Mouse (Mus musculus) bone marrow macrophage, adult 2 months (primary cell): ENCODE data around the gene Gm7145. TPM values are rescaled to one million over a fixed set of nuclear protein-coding genes. Genes with fewer than 3 reads are reported as not detected.
"Not testable (repeated sequence)": the region's sequence is repeated elsewhere in the genome, so short reads cannot be mapped to it uniquely, and the experiment has no call there.

Experiments
- H3K27ac ChIP-seq: 2 replicates; pipeline ENCODE4 v1.5.1; 2012; ENCODE audit warnings: low read depth, low read length; ENCODE audit not compliant: insufficient read depth
- H3K4me1 ChIP-seq: 2 replicates; pipeline ENCODE4 v1.6.1; 2012; ENCODE audit warnings: low read length; ENCODE audit not compliant: control insufficient read depth, insufficient read depth
- H3K4me3 ChIP-seq: 2 replicates; pipeline ENCODE4 v1.5.1; 2012; ENCODE audit warnings: mild to moderate bottlenecking, low read length, moderate library complexity; ENCODE audit not compliant: insufficient read depth
- CTCF ChIP-seq: IDR thresholded peaks from 2 replicates; pipeline ENCODE4 v1.5.1; 2012; ENCODE audit warnings: low read depth, mild to moderate bottlenecking, low read length, moderate library complexity
- POLR2A ChIP-seq: IDR thresholded peaks from 2 replicates; pipeline ENCODE4 v1.6.1; 2012; ENCODE audit warnings: mild to moderate bottlenecking, low read depth, low read length, borderline replicate concordance
- polyA plus RNA-seq: library from polyadenylated mRNA; stranded (reverse); fragments of >200 nt; gene quantifications from 2 replicates; pipeline ENCODE4 v1.2.4, GENCODE M21; 2012; ENCODE audit not compliant: missing spikeins, insufficient read depth, insufficient read length

Gene Gm7145
- polyA plus RNA-seq, result not detected in 2 replicates

GRCm38 (mm10) chr1:117965639-117966038 lies at the start of gene Gm7145:
Gene Gm7145, plus strand, starts transcription at chr1:117965939.
- Histone ChIP-seq H3K4me1 (no peaks in the 10 kb centered on the region), H3K27ac (no peak within 1 kb of the TSS), H3K4me3 (no peak within 1 kb of the TSS)
- TF ChIP-seq CTCF (no peak), POLR2A (no peak)

- H3K27ac ChIP-seq, H3K4me3 ChIP-seq, H3K4me1 ChIP-seq: not testable (repeated sequence)
Observed at GRCm38 (mm10) chr1:117927715-117928114, 38.0 kb upstream of the Gm7145 start, which contains the start of gene Gm28168. Gene Gm28168, plus strand, starts transcription at chr1:117928015.

GRCm38 (mm10) chr1:118003876-118004275 lies 38.1 kb downstream of the Gm7145 start:
- not testable (repeated sequence) for H3K4me1 ChIP-seq

GRCm38 (mm10) chr1:118012736-118013135 lies 47.0 kb downstream of the Gm7145 start:
- H3K4me1 ChIP-seq, H3K4me3 ChIP-seq, H3K27ac ChIP-seq: not testable (repeated sequence)

More at GRCm38 (mm10) chr1:118003876-118004275, 38.1 kb downstream of the Gm7145 start:
- H3K4me3 ChIP-seq, H3K27ac ChIP-seq: not testable (repeated sequence)

Other genes with a start within 250 kb of the Gm7145 start
- not detected in 2 replicates for gene B020011L13Rik, start 184.8 kb upstream of the Gm7145 start, polyA plus RNA-seq
- not detected in 2 replicates for gene Gm28360, start 135.9 kb upstream of the Gm7145 start, polyA plus RNA-seq
- gene Gm28168, start 37.9 kb upstream of the Gm7145 start, polyA plus RNA-seq, result not detected in 2 replicates
- not detected in 2 replicates for gene Gm29106, start 210.6 kb downstream of the Gm7145 start, polyA plus RNA-seq